Mouse (Mus musculus) myocyte (in vitro differentiated cells): Measurements from ENCODE around the gene Gcfc2.

Experiments used
- POLR2A ChIP-seq: IDR thresholded peaks from one replicate; pipeline ENCODE4 v1.6.1; 2011; ENCODE audit warnings: low read depth, mild to moderate bottlenecking, control low read depth, moderate library complexity; ENCODE audit not compliant: insufficient read length
- TCF12 ChIP-seq: IDR thresholded peaks from one replicate; pipeline ENCODE4 v1.6.1; 2011; ENCODE audit warnings: mild to moderate bottlenecking, control low read depth; ENCODE audit not compliant: poor library complexity, insufficient read depth, severe bottlenecking
- USF1 ChIP-seq: IDR thresholded peaks from one replicate; pipeline ENCODE4 v1.6.1; 2011; ENCODE audit warnings: low read depth, mild to moderate bottlenecking, control low read depth, moderate library complexity

DNA sequence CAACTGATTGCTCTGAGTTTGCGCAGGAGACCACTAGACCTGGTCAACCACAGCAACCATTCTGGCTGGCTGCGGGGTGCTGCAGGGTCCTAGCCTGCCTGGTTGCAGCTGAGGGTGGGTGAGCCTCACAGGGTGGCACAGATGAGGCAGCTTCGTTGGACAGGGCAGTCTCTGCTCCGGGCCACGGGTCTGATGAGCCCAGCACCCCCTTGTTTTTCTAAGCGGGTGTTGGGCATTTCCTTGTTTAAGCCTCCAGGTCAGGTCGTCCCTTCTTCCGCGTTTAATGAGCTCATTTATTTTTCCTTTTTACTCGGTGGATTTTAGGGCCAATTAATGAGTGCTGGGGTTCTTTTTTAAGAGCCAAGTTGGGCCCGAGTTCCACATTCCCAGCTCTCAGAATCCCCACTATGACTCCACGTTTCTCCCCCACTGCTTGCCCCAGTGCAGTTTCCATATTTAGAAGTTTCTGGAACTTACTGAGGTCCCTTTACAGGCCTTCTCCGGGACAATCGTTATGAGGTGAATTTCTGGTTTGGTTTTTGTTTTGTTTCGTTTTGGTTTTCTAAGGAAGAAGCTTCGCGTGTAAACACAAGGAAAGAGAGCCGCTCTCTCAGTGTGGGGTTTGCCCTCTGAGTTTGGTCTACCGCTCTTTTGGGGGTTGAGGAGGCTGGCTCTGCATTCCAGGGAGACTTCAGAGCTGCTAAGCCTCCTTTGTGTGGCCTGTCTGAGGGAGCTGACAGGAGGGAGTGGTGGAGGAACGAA lies 66.8 kb downstream of the Gcfc2 start:
- TF ChIP-seq TCF12 = no peak
- no peak for TF ChIP-seq POLR2A
- no peak for TF ChIP-seq USF1
